Comparison of ENCODE assay signal across 13 mouse cellular contexts in the genomic region with DNA sequence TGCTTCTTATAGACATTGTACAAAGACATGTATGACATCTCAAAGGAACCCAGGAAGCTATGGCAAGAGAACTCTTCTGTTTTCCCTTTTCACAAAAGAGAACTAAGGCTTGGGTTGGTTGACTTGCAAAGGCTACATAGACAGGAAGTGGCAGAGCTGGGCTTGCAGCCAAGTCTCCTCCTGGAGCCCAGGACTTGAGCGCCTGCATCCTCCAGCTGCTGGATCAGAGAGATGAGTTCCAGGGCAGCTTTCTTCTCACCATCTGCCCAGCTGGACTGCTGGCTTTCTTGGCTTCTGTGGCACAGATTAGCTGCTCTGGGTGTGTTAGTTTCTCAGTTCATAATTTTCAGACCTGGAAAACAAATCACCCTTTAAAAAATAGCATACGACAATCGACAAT.
A peak's percentile ranks its signal among the peaks of the same experiment; 100 is the strongest.
DNase-seq lines count a peak whose midpoint lies in the region; ATAC-seq lines count a peak whose summit lies in the region.
"Had no signal": no experiment of that assay in that cellular context is flagged by ENCODE, and none has a peak within 500 bp of the region (broad histone marks: within the 10 kb centered on the region; RNA-seq: fewer than 3 reads in every experiment).

No protein-coding gene starts in this region.

- intact Hi-C loops in heart, postnatal 10 days (cut with DNase I), result no loop called here

- no peaks in the 10 kb centered on the region for H3K4me1 ChIP-seq in kidney, embryonic 16.5 days (ENCODE audit: insufficient read depth, low read length)
- H3K4me1 ChIP-seq: heart, embryonic 15.5 days; liver, embryonic 13.5 days; midbrain, embryonic 12.5 days; neural tube, embryonic 13.5 days had no signal

- DNase-seq in adrenal gland, postnatal 10 days, result peak; percentile 3
- DNase-seq in adrenal gland, postnatal 14 days, result no peak
- DNase-seq in kidney, postnatal 10 days, result peak; percentile 7
- DNase-seq in ovary, postnatal 36 days (ENCODE audit: low spot score), result peak; percentile 4
- DNase-seq in ovary, postnatal 10 days (ENCODE audit: low spot score), result no peak
- peak; percentile 4 to 13 for DNase-seq in right cerebral cortex, postnatal 36 days (ENCODE audit: low spot score in 2 of 2)
- no peak for DNase-seq in heart, postnatal 10 days
- DNase-seq: layer of hippocampus, postnatal 36 days; liver, embryonic 13.5 days had no signal

- no peak overlapping the region for H3K27ac ChIP-seq in kidney, embryonic 16.5 days (ENCODE audit: low read length)
- H3K27ac ChIP-seq: heart, embryonic 15.5 days; liver, embryonic 13.5 days; midbrain, embryonic 12.5 days; neural tube, embryonic 13.5 days had no signal

- no peak overlapping the region for H3K9ac ChIP-seq in kidney, embryonic 16.5 days (replicated peaks; ENCODE audit: low read length)
- H3K9ac ChIP-seq: heart, embryonic 15.5 days; liver, embryonic 13.5 days; midbrain, embryonic 12.5 days; neural tube, embryonic 13.5 days had no signal

- no peak for ATAC-seq in kidney, embryonic 16.5 days (ENCODE audit: low FRiP score, low TSS enrichment)

- H3K27me3 ChIP-seq in kidney, embryonic 16.5 days (ENCODE audit: insufficient read depth, low read length), result no peaks in the 10 kb centered on the region
- H3K27me3 ChIP-seq: heart, embryonic 15.5 days; liver, embryonic 13.5 days; midbrain, embryonic 12.5 days; neural tube, embryonic 13.5 days had no signal

- no peak overlapping the region for H3K4me2 ChIP-seq in kidney, embryonic 16.5 days (replicated peaks; ENCODE audit: low read depth, low read length)
- H3K4me2 ChIP-seq: heart, embryonic 15.5 days; liver, embryonic 13.5 days; midbrain, embryonic 12.5 days; neural tube, embryonic 13.5 days had no signal

- H3K9me3 ChIP-seq in kidney, embryonic 16.5 days (ENCODE audit: low read length), result 0 out of 2 replicates have a peak, but pooled peaks cover 2% of the 10 kb centered on the region
- H3K9me3 ChIP-seq: heart, embryonic 15.5 days; midbrain, embryonic 12.5 days; neural tube, embryonic 13.5 days had no signal

- 83% methylated on average over 3 of the region's 3 CpGs for WGBS in kidney, embryonic 16.5 days

- H3K36me3 ChIP-seq in kidney, embryonic 16.5 days (ENCODE audit: insufficient read depth, low read length), result no peaks in the 10 kb centered on the region
- H3K36me3 ChIP-seq: heart, embryonic 15.5 days; liver, embryonic 13.5 days; midbrain, embryonic 12.5 days; neural tube, embryonic 13.5 days had no signal

- H3K4me3 ChIP-seq in kidney, embryonic 16.5 days (ENCODE audit: low read length), result no peak overlapping the region
- H3K4me3 ChIP-seq: heart, embryonic 15.5 days; liver, embryonic 13.5 days; midbrain, embryonic 12.5 days; neural tube, embryonic 13.5 days had no signal

Comparison
In these comparisons a context has a peak if more than half of its experiments do, and no peak if none do; other contexts are left out.
1. DNase-seq: peak in adrenal gland, postnatal 10 days (single experiment), kidney, postnatal 10 days (single experiment), ovary, postnatal 36 days (single experiment) and right cerebral cortex, postnatal 36 days (2 of 2); none in adrenal gland, postnatal 14 days (single experiment), ovary, postnatal 10 days (single experiment) and heart, postnatal 10 days (0 of 2).